Mouse (Mus musculus) embryonic fibroblast, embryonic 13.5 days (primary cell): ENCODE results near the gene A830031A19Rik. TPM values are rescaled to one million over a fixed set of nuclear protein-coding genes. Genes with fewer than 3 reads are reported as not detected.

ENCODE experiments used
- H3K27ac ChIP-seq: 2 replicates; pipeline ENCODE4 v1.5.1; 2012; ENCODE audit warnings: low read length, control low read depth, inconsistent platforms; ENCODE audit not compliant: insufficient read depth
- H3K4me1 ChIP-seq: 2 replicates; pipeline ENCODE4 v1.6.1; 2011; ENCODE audit warnings: low read length; ENCODE audit not compliant: control insufficient read depth, insufficient read depth
- H3K4me3 ChIP-seq: 2 replicates; pipeline ENCODE4 v1.5.1; 2011; ENCODE audit warnings: mild to moderate bottlenecking, control low read depth, low read length; ENCODE audit not compliant: insufficient read depth
- CTCF ChIP-seq: IDR thresholded peaks from 2 replicates; pipeline ENCODE4 v1.5.1; 2011; ENCODE audit warnings: mild to moderate bottlenecking, control low read depth, low read length, moderate library complexity, borderline replicate concordance; ENCODE audit not compliant: insufficient read depth
- POLR2A ChIP-seq: IDR thresholded peaks from 2 replicates; pipeline ENCODE4 v1.6.1; 2011; ENCODE audit warnings: low read depth, mild to moderate bottlenecking, control low read depth, low read length, moderate library complexity
- polyA plus RNA-seq: library from polyadenylated mRNA; stranded (reverse); fragments of >200 nt; gene quantifications from 2 replicates; pipeline ENCODE4 v1.2.4, GENCODE M21; 2011; ENCODE audit warnings: low read depth; ENCODE audit not compliant: missing spikeins, insufficient read length

Gene A830031A19Rik
- polyA plus RNA-seq, 1 experiment, result not detected

DNA sequence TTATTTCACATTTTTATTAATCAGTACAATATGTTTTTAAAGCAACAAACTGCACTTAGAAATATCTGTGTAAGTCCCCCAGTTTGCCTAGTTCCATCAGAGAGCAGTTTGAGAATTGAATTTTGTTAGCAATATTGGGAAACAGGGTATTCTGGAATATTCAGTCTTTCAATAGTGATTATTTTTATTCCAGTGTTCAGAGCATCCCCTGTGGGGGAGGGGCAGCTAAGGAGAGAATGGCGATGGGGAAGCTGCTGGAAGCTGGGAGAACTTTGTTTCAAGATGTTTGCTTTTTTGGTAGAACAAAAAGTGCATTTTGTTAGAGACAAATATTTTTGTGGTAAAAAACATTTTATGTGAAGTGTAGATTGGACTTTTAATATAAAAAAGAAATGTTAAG lies 15.7 kb downstream of the A830031A19Rik start:
- TF ChIP-seq CTCF (no peak), POLR2A (no peak)
- H3K4me3 ChIP-seq, result no peak overlapping the region
- H3K27ac ChIP-seq, result no peak overlapping the region
- H3K4me1 ChIP-seq, result no peaks in the 10 kb centered on the region

DNA sequence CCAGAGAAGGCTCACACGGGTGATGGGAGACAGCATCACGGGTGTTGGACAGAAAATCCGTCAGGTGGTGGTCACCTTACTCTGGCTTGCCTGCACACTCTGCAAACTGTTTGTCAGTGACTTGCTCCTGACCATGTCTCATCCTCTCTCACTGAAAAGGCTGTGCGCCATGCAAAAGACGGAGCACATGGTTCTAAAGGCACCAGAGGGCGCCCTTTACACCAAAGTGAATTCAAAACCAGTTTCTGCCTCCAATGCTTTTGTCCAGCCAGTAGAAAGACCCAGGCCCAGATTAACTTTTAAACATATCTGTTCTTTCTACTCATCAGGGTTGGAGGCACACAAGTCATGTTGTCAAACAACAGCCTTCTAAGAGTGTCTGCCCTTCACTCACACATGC lies 22.0 kb downstream of the A830031A19Rik start:
- Histone ChIP-seq H3K4me3 (no peak overlapping the region), H3K4me1 (no peaks in the 10 kb centered on the region), H3K27ac (no peak overlapping the region)
- TF ChIP-seq POLR2A, result no peak
- TF ChIP-seq CTCF, result no peak

DNA sequence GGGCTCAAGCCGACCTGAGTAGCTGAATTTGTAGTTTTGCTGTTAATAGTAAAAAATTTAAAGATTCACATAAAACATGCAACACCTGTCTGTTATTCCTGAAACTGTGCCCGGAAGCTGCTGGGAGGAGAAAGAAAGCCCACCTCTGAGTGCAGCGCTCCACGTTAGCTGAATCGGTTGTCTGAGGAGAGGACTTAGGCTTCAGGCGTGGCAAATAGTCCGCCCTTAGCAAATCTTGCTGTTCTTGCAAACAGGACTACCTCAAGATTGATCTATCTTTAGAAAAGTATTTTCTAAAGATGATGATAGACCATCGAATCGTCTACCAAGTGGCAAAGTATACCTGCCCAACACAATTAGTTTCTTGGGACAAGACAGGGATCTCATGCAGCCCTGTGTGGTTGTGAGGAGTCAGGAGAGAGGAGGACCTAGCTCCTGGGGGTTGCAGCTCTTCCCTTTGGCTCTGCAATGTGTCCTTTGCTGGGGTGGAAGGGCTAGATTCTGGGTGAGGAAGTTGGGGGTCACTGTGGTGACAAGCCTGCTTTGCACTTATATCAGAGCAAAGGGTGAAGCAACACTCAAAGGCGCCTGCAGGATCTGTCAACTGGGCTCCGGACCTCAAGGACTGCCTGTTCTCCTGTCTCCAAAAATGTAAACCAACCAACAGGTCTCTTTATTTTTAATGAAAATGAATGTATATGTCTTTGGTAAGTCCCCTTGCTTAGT lies 24.7 kb downstream of the A830031A19Rik start:
- no peak for TF ChIP-seq CTCF
- TF ChIP-seq POLR2A, result no peak
- Histone ChIP-seq H3K4me3 (no peak overlapping the region), H3K4me1 (no peaks in the 10 kb centered on the region), H3K27ac (no peak overlapping the region)

DNA sequence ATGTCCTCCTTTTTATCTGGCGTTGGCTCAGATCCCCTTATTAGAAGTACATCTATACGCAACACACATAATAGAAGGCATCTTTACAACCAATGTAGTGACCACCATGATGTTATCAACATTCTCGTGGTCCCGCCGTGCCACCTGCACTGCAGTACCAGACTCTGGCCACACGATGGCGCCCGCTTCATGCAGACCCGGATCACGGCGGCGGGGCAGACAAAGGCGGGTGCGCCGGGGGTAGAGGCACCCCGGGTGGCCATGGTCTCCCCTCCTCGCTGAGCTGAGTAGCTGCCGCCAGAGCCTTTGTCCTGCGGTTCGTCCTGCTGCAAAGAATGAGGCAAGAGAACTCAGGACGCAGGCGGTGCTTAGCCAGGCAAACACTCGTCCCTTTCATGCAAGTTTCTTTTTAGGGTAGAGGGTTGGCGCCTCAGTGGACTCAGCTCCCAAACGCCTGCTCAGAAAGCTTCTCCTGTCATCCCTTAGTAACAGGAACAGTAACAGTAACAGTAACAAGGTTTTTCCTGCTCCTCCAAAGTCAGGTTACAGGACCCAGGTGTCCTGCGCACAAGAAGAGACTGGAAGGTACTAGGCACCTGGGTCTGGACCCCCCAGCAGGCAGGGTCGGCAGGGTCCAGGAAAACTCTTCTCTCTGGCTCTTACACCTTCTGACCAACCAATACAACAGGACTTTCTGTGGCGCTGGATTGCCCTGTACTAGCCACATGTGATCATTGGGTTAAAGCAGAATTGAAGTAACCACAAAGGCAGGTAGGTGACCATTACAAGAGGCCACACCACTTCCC lies 25.4 kb downstream of the A830031A19Rik start:
- Histone ChIP-seq H3K4me1 (no peaks in the 10 kb centered on the region), H3K27ac (no peak overlapping the region), H3K4me3 (peak overlapping the region; percentile 46)
- TF ChIP-seq CTCF (peak; percentile 99), POLR2A (no peak)

DNA sequence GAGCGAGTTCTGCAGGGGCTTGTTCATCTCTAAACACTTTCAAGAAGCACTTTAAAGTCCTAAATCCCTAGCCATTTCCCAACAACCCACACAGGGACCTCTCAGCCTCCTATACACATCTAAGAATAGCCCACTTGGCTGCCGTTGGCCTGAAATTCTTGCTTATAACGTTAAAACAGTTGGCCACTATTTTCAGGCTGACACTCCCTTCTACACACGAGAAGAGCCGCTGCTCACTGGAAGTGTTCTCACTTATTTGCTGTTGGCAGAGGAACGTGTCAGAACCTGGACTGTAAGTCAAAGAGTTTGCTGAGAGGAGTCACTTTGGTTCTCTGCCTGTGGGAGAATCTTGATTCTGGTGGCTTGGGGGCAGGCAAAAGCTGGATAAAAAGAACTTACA lies 30.8 kb downstream of the A830031A19Rik start:
- no peak overlapping the region for H3K27ac ChIP-seq
- H3K4me1 ChIP-seq, result no peaks in the 10 kb centered on the region
- no peak for TF ChIP-seq CTCF
- TF ChIP-seq POLR2A, result no peak
- no peak overlapping the region for H3K4me3 ChIP-seq

DNA sequence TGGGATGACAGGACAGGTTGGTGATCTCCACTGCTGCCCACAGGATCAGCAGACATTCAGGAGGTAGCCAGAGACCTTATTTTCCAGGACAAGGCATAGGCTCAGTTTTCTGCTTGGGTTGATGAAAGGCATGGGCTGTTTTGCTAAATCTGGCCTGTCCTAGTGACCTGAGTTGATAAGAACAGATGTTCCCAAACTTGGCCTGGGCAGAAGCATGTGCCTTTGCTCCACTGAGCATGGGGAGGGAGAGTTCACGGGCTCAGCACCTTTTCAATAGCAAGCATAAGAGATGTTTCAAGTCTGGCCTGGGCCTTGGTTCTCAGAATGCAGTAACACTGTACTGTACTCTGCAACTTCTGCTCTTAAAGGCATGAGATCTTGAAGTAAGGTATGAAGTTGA lies 54.1 kb downstream of the A830031A19Rik start:
- no peak overlapping the region for H3K4me3 ChIP-seq
- TF ChIP-seq CTCF (no peak), POLR2A (no peak)
- no peaks in the 10 kb centered on the region for H3K4me1 ChIP-seq
- H3K27ac ChIP-seq, result no peak overlapping the region

DNA sequence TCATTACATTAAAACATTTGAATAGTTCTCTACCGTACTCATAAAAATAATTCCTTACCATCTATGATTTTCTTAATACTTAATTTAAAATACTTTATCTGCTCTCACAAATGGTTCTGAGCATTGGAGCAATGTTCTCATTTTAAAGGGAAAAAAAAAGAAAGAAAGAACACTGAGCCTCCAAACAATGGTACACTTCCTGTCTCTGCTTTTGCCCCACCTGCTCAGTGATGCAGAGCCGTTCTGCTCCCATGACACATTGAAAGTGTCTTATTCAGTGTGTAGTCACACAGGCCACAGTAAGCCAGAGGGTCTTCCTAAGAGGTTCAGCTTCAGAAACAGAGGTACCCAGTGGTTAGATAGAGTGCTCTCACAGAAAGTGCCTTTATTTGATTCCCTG lies 56.1 kb downstream of the A830031A19Rik start:
- no peak for TF ChIP-seq CTCF
- no peak for TF ChIP-seq POLR2A

DNA sequence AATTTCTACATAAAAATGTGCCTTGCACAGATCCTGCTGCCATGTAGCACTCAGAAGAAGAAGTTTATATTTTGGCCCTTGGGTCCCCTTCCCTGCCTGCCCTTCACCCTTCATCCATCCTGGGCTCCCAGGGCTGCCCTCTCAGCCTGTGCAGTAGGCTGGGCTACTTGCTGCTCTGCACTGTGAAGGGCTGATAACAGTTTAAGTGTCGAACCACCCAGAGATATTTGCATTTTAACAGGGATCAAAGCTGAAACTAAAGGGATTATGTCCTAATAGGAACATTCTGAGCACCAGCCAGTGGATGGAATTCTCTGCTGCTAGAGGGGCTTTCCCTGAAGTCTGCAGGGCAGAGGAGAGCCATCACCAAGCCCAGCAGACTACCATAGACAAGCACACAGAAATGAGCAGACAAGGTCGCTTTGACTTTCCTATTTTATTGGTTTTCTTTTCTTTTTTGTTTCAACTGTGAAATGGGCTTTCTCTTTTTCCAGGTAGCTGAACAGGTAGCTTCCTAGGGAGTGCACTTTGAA lies 58.1 kb downstream of the A830031A19Rik start:
- TF ChIP-seq CTCF, result no peak
- TF ChIP-seq POLR2A, result no peak
- H3K27ac ChIP-seq, result no peak overlapping the region
- H3K4me3 ChIP-seq, result no peak overlapping the region
- no peaks in the 10 kb centered on the region for H3K4me1 ChIP-seq

More for the DNA sequence above, 56.1 kb downstream of the A830031A19Rik start:
- no peaks in the 10 kb centered on the region for H3K4me1 ChIP-seq
- no peak overlapping the region for H3K4me3 ChIP-seq
- H3K27ac ChIP-seq, result no peak overlapping the region

DNA sequence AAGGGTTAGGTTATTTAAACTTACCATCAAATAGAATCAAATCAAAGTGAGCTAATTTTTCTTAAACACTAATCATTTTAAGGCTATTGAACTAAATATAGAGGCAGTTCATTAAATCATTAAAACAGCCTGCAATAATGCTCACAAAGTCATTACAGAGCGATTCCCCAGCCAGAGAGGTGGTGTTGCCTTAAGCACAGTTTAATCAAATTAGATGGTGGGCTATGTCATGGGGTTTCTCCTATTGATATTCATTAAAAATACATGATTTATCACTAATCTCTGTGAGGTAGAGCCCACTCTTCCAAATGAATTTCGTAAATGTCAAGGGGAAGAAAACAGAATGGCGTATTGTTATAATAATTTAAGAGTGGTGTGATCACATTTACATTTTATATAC lies 58.8 kb downstream of the A830031A19Rik start:
- Histone ChIP-seq H3K4me1 (no peaks in the 10 kb centered on the region), H3K4me3 (no peak overlapping the region), H3K27ac (no peak overlapping the region)
- no peak for TF ChIP-seq CTCF
- no peak for TF ChIP-seq POLR2A

DNA sequence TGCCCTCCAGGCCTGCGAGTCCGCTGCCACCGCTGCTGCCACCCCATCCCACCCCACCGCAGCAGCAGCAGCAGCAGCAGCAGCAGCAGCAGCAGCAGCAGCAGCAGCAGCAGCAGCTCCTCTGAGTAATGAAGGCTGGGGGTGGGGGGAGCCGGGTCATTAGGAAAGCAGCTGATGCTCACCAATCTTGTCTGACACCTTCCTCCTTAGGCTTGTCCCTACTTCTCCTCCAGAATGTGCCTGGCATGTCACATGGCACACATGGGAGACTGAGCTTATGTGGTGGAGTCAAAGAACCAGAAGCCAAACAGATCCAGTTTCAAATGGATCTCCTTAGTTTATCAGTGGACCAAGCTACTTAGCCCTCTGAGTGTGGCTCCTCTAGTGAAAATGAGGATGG lies 60.2 kb downstream of the A830031A19Rik start:
- Histone ChIP-seq H3K4me3 (no peak overlapping the region), H3K4me1 (no peaks in the 10 kb centered on the region), H3K27ac (no peak overlapping the region)
- no peak for TF ChIP-seq CTCF
- no peak for TF ChIP-seq POLR2A
